Mouse (Mus musculus): ENCODE measurements around the gene Fam71e2. TPM values are rescaled to one million over a fixed set of nuclear protein-coding genes. Genes with fewer than 3 reads are reported as not detected.
"Not testable (repeated sequence)": the region's sequence is repeated elsewhere in the genome, so short reads cannot be mapped to it uniquely, and the experiment has no call there.

Fam71e2 gene
- total RNA-seq (2021), result not detected

DNA sequence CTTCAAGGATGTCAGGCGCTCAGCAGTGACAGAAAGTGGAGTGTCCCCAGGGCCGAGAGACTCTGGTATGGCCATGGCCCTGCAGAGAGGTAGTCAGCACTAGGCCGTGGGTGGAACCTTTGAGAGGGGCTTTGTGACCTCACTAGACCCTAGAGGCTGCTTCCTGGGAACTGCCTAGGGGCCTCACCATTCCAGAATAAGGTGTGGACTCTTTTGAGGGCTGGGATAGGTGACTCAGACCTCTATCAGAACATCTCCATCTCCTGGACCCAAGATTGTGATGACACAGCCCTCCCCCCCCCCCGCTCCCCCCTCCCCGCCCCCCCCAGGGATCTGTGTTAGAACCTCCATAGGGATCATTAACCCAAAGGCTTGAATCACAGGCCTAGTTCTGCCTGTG is at the start of gene Fam71e2:
Gene Fam71e2 (minus strand): TSS at position 101 of the 400 bp plus-strand sequence.
- intact Hi-C loops (cut with DNase I), result no loop called here
- DNase-seq (ENCODE audit: low spot score), result no peak

DNA sequence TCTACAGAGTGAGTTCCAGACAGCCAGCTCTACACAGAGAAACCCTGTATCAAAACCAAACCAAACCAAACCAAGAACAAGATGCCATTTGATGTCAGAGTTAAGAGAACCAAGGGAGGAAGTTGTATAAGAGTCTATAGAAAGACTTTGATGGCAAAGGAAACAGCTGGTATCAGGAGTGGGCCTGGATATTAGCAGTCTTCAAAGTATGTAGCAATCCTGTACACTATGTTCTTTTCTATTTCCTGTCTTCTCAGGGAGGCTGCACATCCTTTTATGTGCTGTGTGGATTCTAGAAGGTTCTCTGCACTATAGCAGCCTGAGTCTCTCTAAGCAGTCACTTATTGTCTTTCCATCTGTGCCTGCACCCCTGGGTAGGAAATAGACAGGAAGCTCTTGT is 45.5 kb upstream of the Fam71e2 start:
- intact Hi-C loops (cut with DNase I), result loop anchor here (5.0 kb wide), 2 partner anchors 126 to 196 kb away; partner anchors contain the start of genes Fiz1 and Zfp524

DNA sequence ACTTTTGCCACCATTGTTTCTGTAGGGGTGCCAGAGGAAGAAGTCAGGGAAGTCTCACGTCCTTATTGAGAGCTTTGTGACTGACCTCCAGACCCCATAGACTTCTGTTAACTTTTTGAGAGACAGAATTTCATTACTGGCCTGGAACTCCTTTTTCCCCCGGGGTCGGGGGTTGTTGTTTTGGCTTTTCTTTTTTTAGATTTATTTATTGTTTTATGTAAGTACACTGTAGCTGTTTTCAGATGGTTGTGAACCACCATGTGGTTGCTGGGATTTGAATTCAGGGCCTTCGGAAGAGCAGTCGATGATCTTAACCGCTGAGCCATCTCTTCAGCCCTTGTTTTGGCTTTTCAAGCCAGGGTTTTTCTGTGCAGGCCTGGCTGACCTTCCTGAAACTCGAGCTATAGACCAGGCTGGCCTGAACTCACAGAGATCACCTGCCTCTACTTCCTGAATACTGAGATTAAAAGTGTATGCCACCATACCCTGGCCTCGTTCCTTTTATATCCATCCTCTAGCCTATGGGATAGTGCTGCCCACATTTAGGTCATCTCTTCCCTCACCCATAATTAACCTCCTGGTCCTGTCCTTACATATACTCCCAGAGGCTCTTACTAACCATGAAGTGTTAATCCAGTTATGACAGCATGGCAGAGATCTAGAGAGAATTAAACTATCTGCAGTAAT is 42.1 kb upstream of the Fam71e2 start:
- intact Hi-C loops (cut with DNase I), result loop anchor here (5.0 kb wide), 3 partner anchors 54 to 156 kb away; partner anchors contain the start of genes Ppp6r1 and Zfp628
- DNase-seq (ENCODE audit: low spot score), result no peak

More for the DNA sequence above, 45.5 kb upstream of the Fam71e2 start:
- DNase-seq (ENCODE audit: low spot score), result no peak

DNA sequence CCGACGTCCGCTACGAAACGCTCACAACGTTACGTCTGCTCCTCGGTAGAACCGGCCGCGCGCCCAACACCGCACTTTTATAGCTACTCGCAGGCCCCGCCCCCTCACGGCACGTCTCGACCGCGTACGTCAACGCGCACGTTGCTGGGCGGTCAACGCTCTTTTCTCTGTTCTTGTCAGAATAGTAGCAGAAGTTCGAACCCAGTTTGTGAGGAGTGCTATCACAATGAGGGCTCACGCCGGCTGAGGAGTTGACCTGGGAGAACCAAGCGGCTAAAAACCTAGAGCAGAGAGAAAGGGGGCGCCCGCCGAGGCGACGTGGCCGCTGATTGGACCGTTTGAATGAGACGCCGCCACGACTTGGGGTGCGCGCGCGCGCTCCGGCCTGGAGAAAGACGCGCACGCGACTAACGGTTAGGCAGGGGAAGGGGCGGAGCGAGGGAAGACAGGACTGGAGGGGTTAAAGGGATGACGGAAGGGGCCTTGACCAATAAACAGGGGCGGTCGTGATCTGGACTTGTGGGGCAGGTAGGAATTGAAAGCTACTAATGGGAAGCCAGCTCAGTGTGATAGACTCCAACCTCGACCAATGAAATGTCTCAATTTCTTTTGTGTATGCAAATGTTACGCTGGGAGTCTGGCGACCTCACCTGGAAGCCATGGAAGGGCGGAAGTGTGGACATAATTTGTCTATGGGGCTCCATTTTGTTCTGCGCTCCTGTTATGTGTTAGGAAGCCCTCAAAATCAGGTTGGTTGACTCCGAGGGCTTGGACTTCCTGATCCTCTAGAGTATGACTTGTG is 41.4 kb upstream of the Fam71e2 start, which contains the start of gene Ube2s:
Gene Ube2s (minus strand): TSS at position 288 of the 802 bp plus-strand sequence.
- peak; percentile 98 for DNase-seq (ENCODE audit: low spot score)
- intact Hi-C loops (cut with DNase I), result loop anchor here (5.0 kb wide), 3 partner anchors 55 to 155 kb away; partner anchors contain the start of genes Ppp6r1 and Zfp628

DNA sequence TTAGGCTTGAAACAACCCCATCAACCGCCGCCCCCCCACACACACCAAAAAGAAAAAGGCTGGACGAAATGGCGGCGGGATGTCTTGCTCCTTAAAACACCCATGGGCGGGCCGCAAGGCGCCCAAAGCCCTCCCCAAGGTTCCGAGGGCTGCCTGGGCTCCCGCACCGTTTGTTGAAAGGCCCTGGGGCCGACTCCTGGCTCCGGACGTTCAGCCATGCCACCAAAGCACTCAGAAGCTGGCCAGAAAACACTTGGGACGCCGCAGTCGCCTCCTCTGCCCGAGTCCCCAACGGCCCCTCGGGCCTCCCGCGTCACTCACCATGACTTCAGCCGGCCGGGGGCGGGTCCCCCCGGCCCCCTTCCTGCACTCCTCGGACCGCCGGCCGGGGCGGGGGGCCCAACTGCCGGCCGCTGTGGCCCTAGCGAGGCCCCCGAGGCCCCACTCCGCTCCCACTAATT is 40.8 kb upstream of the Fam71e2 start:
- intact Hi-C loops (cut with DNase I), result loop anchor here (5.0 kb wide), 3 partner anchors 55 to 155 kb away; partner anchors contain the start of genes Ppp6r1 and Zfp628
- DNase-seq (ENCODE audit: low spot score), result no peak

DNA sequence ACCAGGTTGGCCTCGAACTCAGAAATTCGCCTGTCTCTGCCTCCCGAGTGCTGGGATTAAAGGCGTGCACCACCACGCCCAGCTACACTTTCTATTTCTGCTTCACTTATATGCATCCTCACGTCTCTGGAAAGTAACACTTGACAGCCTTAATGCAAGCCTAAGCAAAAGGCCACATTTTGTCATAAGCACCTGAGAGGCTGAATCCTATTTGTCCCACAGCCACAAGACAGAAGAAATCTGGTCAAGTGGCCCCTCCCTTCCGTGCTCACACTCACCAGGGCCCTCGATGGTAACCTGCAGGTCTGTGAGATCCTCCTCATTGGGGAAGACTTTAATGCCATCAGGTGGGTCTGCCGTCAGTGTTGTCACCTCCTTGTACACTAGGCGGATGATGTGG is 40.0 kb upstream of the Fam71e2 start:
- not testable (repeated sequence) for DNase-seq (ENCODE audit: low spot score)
- intact Hi-C loops (cut with DNase I), result loop anchor here (5.0 kb wide), 3 partner anchors 56 to 154 kb away; partner anchors contain the start of genes Ppp6r1 and Zfp628

DNA sequence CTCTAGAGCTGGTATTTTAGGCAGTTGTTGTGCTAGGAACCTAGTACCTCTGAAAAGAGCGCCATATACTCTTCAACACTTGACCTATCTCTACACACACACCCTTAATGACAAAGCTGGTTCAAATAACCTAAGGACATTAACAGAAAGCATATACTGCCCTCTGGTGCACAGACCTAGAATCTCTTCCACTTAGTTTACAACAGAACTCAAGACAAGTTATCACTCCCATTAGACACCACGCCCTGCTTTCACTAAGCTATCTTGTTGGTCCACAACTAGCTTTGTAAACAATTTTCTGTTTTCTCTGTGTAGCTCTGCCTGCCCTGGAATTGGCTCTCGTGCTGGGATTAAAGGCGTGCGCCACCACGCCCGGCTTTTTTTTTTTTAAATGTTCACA is 35.6 kb upstream of the Fam71e2 start:
- intact Hi-C loops (cut with DNase I), result loop anchor here (2.0 kb wide), 1 partner anchor 14 kb away; the partner anchor contains the start of gene Rpl28
- no peak for DNase-seq (ENCODE audit: low spot score)

DNA sequence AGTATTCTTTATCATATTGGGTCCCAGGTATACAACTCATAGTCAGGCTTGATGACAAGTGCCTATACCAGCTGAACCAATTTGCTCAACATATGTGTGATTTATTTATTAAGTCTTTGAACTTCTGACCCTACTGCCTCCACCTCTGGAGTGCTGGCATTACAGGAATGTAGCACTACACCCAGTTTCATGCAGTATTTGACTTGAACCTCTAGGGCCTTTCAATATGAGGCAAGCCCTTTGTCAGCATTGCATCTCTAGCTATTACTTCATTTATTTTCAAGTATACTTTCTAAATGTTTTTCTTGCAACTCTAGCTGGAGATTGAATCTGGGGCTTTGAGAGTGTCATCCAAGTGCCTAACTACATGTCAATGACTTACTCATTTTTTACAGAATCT is 31.1 kb upstream of the Fam71e2 start:
- intact Hi-C loops (cut with DNase I), result no loop called here
- DNase-seq (ENCODE audit: low spot score), result no peak

DNA sequence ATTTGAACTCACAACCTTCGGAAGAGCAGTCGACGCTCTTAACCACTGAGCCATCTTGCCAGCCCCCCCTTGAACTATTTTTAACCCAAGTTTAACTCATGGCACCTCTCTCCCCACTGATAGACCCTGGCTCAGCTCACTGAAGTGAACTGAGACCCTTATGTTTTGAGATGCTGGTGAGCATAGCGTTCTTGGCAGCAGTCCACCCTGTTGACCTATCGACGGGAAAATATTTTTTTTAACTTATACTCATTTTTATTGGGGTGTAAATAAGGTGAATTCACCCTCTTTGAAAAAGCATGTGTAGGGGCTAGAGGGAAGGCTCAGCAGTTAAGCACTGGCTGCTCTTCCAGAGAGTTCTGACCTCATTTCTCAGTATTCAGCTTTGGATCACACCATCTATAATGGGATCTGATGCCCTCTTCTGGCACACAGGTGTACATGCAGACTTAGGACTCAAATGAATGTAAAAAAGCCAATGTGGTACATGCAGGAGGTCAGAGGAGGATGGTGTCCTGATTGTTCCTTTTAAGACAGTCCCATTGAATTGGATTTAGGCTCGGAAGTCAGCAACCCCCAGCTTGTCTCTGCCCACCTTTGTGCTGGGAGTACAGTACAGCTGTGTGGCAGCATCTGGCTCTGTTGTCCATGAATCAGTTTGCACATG is 24.8 kb upstream of the Fam71e2 start:
- no peak for DNase-seq (ENCODE audit: low spot score)
- intact Hi-C loops (cut with DNase I), result loop anchor here (2.0 to 10.0 kb wide), 2 partner anchors 239 to 1101 kb away; partner anchors contain the start of genes Mboat7 and Tsen34

DNA sequence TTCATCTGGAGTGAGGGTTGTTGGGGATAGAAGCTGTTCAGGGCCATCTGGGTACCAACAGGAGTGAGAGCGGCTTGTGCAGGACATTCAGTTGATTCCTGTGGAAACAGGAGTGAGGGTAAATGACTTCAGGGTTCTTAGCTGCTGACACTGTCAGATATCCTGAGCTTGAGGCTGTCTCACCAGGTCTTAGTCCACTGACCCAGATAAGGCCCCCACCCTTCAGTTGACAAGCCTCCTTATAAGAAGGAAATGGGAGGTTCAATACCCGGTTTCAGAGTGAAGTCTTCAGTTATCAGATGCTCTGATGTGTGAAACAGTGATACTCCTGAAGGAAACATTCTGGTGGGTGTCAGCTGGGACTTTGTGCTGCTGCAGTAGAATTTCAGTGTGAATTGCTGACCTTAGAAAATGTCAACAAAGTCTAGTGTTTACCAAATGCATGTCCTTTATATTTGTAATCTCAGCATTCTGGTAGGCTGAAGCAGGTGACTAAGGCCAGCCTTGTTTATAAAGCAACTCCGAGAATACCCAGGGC is 23.6 kb upstream of the Fam71e2 start:
- DNase-seq (ENCODE audit: low spot score), result no peak
- intact Hi-C loops (cut with DNase I), result loop anchor here (5.0 to 10.0 kb wide), 3 partner anchors 87 to 1100 kb away; partner anchors contain the start of genes Mboat7 and Tsen34

DNA sequence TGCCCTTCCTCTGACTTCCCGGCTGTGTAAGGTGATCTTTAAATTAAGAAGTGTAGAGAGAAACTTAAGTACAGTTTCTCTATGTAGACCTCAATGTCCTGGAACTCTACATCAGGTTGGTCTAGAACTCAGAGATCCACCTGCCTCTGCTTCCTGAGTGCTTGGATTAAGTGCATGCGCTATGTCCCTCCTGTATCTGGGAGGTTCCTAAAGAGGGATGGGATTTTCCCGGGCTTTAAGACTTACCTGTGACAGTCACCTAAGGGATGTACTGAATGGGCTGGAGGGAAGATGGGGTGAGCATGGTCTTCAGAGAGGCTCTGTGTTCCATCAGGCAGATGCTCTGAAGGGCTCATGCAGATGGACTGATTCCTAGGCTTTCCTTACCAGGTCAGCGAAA is 22.6 kb upstream of the Fam71e2 start:
- DNase-seq (ENCODE audit: low spot score), result no peak
- intact Hi-C loops (cut with DNase I), result loop anchor here (2.0 to 10.0 kb wide), 5 partner anchors 13 to 1099 kb away; partner anchors contain the start of genes Hspbp1, Mboat7 and Tsen34

DNA sequence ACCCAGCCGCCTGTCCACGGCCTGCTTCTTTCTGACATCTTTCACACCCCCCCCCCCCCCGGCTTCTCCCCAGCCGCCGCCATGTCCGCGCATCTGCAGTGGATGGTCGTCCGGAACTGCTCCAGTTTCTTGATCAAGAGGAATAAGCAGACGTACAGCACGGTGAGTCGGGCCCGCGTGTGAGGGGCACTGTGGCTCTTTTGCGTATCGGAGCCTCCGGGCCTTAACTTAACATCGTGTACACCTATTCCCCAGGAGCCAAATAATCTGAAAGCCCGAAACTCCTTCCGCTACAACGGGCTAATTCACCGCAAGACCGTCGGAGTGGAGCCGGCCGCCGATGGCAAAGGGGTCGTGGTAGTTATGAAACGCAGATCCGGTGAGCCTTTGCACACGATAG is 22.1 kb upstream of the Fam71e2 start:
- intact Hi-C loops (cut with DNase I), result loop anchor here (2.0 to 10.0 kb wide), 5 partner anchors 14 to 1098 kb away; partner anchors contain the start of genes Hspbp1, Mboat7 and Tsen34
- DNase-seq (ENCODE audit: low spot score), result not testable (repeated sequence)

DNA sequence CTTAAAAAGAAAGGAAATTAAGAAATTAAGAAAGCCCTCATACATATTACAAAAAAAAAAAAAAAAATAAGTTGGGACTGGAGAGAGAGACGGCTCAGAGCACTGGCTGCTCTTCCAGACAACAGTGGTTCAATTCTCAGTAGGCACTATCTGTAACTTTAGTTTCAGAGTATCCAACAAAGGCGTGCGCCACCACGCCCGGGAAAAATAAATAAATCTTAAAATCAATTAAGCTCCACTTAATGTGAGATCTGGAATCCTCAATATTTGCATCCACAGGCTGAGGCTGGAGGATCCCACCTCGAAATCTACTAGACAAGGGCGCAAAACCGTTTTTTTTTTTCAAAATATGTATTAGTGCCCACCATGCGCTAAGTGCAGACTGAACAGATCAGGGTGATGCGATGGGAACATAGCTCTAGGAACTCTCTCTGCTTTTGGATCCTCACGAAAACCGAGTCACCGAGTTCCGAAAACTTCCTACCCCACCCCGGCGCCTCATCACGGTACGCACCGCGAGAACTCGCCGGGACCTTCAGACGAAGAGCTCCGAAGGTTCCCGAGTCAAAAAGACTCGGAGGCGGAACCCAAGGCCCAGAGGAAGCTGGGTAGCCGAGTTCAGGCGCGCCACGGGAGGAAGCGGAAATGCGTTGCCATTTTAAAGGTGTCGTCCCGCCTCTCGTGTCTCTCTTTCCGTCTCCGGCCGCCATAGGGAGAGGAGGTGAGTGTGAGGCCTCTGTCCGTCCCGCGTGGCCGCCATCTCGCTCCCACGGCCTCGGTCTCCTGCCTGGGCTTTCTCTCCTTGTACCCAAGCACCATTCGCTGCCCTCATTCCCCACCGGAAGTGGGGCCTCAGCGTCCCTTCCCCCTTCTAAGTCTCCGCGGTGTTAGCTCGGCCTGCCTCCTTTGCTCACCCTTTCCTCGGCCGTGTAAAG is 21.4 kb upstream of the Fam71e2 start, which contains the start of gene Rpl28:
Gene Rpl28 (plus strand): TSS at position 597 of the 935 bp plus-strand sequence.
- peak; percentile 92 for DNase-seq (ENCODE audit: low spot score)
- intact Hi-C loops (cut with DNase I), result loop anchor here (2.0 to 10.0 kb wide), 5 partner anchors 14 to 1098 kb away; partner anchors contain the start of genes Hspbp1, Mboat7 and Tsen34

DNA sequence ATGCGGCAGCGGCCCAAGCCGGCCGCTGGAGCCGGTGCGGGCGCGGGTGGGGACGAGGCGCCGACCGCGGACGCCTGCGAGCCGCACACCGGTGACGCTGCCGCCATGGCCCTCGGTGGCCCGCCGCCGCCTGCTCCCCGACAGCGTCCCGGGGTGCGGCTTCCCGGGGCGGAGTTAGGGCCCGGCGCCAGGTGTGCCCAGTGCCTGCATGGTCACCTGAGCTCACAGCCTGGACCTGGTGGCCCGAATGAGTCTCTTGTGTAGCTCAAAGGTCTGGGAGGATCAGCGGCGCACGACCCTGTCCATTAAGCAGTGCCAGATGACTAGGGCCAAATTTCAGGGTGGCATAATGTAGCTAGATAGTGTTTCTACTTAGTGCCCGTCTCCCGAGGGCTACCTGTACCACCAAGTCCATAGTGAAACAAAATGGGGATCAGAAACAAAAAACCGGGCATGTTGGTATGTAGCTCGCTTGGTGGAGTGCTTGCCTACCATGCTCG is 18.4 kb upstream of the Fam71e2 start, which contains the start of gene Tmem238:
Gene Tmem238 (minus strand): TSS at position 221 of the 500 bp plus-strand sequence.
- no peak for DNase-seq (ENCODE audit: low spot score)
- intact Hi-C loops (cut with DNase I), result loop anchor here (2.0 kb wide), 1 partner anchor 49 kb away; the partner anchor contains the start of gene Kmt5c

DNA sequence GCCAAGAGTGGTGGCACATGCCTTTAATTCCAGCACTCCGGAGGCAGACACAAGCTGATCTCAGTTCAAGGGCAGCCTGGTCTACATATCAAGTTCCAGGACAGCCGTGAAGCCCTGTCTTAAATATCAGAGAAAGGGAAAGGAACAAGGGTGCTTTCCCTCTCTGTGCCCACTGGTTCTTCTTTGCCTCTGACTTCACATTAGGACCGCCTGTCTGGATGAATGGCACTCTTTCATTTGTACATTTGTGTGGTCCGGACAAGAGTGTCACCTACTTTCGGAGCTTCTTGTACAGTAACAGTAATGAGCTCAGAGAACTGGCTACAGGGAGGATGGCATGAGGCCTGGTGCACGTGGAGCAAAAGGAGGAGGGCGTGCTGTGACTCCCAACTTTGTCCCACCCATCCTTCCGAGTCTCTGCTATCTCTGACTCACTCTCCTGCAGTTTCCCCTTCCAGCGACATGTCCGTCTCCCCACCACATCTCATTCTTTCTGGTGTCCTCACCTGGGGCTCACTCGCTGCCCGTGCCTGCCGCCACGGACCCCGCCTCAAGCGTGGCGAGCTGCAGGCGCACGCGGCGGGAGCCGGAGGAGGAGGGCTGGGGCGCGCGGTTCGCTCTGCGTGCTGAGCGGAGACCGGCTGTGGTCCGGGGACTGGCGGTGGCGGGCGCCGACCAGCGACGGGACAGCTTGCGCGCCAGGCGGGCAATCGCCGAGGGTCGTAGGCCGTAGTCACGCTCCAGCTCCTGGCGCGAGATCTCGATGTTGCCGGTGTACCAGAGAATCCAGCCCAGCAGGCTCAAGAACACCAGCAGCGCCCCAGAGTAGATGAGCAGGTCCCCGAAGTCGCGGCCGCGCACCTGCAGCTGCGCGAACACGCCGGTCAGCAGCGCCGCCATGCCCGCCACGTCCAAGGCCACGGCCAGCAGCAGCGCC is 17.7 kb upstream of the Fam71e2 start:
- intact Hi-C loops (cut with DNase I), result loop anchor here (2.0 kb wide), 1 partner anchor 48 kb away; the partner anchor contains the start of gene Kmt5c
- DNase-seq (ENCODE audit: low spot score), result peak; percentile 39

DNA sequence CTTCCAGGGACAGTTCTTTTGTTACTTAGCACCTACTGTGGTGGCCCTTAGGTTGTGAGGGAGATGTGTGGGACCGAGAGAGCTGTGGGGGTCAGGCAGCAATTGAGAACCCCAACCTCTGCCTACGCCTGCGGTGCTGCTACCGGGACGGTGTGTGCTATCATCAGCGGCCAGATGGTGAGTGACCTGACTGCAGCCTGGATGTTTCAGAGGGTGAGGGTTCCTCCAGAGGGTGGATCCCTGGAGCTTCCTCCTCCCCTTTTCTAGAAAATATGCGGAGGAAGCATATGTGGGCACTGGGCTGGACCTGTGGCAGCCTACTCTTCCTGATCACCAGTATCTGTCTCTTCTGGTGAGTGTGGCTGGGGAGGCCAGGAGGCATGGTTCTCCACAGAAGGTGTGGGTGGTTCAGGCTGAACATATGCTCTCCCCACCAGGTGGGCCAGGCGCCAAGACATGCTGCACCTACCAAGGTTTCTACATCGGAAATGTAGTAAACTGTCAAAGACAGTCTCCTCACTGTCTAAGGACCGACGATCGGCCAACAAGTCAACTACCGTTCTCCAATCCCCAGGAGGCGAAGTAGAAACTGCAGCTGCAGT is 12.7 kb upstream of the Fam71e2 start:
- intact Hi-C loops (cut with DNase I), result no loop called here
- DNase-seq (ENCODE audit: low spot score), result no peak

Data from heart, postnatal 25 days (tissue).